Mouse (Mus musculus) forebrain, postnatal 0 days (tissue): Measurements from ENCODE around the gene Rngtt. TPM values are rescaled to one million over a fixed set of nuclear protein-coding genes. Genes with fewer than 3 reads are reported as not detected.

Experiments
- ATAC-seq: fragments of 200-750 bp; cut with Nextera tagmentation; 2 replicates; pipeline ENCODE4 v1.8.0; 2017; ENCODE audit warnings: mild to moderate bottlenecking, moderate library complexity
- DNase-seq: peaks from one replicate; pipeline ENCODE4 v3.0.0-alpha.2; 2015
- H3K27ac ChIP-seq: fragments of 300-500 bp; sonication (generic); 2 replicates; pipeline ENCODE4 v1.5.1; 2014; ENCODE audit warnings: low read depth, mild to moderate bottlenecking, antibody characterized with exemption, low read length, moderate library complexity, mixed read lengths
- H3K27me3 ChIP-seq: fragments of 300-500 bp; sonication (generic); 2 replicates; pipeline ENCODE4 v1.6.1; 2014; ENCODE audit warnings: mild to moderate bottlenecking, low read length, mixed read lengths; ENCODE audit not compliant: insufficient read depth
- H3K36me3 ChIP-seq: fragments of 300-500 bp; sonication (generic); 2 replicates; pipeline ENCODE4 v1.6.1; 2014; ENCODE audit warnings: mild to moderate bottlenecking, moderate library complexity; ENCODE audit not compliant: insufficient read depth
- H3K4me1 ChIP-seq: fragments of 300-500 bp; sonication (generic); 2 replicates; pipeline ENCODE4 v1.6.1; 2014; ENCODE audit warnings: antibody characterized with exemption; ENCODE audit not compliant: insufficient read depth
- H3K4me2 ChIP-seq: fragments of 300-500 bp; sonication (generic); 2 replicates; pipeline ENCODE4 v1.6.1; 2014; ENCODE audit warnings: low read depth, mild to moderate bottlenecking, moderate library complexity
- H3K4me3 ChIP-seq: fragments of 300-500 bp; sonication (generic); 2 replicates; pipeline ENCODE4 v1.5.1; 2014; ENCODE audit warnings: low read depth, low read length, mixed read lengths
- H3K9ac ChIP-seq: fragments of 300-500 bp; sonication (generic); 2 replicates; pipeline ENCODE4 v1.6.1; 2014; ENCODE audit warnings: mild to moderate bottlenecking
- H3K9me3 ChIP-seq: fragments of 300-500 bp; sonication (generic); 2 replicates; pipeline ENCODE4 v1.6.1; 2016; ENCODE audit warnings: low read length
- CTCF ChIP-seq: sonication (generic); IDR thresholded peaks from 2 replicates; pipeline ENCODE4 v1.5.1; 2016; ENCODE audit warnings: antibody characterized with exemption, control low read depth, low read depth
- WGBS: fragments of 180-500 bp; shearing (Covaris S2); extraction: QIAGEN DNeasy Blood & Tissue Kit; methylation state at CpG from one replicate; pipeline ENCODE4 v1.1.7; 2014; 5-methylcytosine and 5-hydroxymethylcytosine counted together
- polyA plus RNA-seq: library from polyadenylated mRNA; unstranded; fragments of >200 nt; fragmentation: Nextera tagmentation; extraction: Ambion mirVana; gene quantifications from 2 replicates; pipeline ENCODE4 v1.2.1, GENCODE M21; 2015
- total RNA-seq: library from RNA; depleted of rRNA; stranded (reverse); fragments of >200 nt; gene quantifications from 2 replicates; pipeline ENCODE4 v1.2.3, GENCODE M21; 2014

Rngtt gene
- total and polyA plus RNA-seq, 2 experiments from 2014 or later: 16.1 to 22.5 TPM

DNA sequence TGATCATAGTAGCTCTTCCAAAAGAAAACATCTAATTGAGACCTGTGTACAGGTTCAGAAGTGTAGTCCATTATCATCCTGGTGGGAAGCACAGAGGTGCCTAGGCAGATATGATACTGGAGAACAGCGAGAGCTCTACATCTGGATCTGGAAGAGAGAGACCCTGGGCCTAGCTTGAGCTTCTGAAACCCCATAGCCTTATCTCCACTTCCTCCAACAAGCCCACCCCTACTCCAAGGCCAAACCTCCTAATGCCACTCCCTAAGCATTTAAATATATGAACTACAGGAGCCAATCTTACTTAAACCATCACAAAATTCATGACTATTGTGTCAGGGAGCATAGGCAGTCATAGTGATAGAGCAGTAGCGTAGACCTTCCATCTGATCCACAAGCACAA, 184.3 kb downstream of the Rngtt start:
- no peak for TF ChIP-seq CTCF
- H3K4me2 ChIP-seq: no peak overlapping the region
- H3K27ac ChIP-seq: no peak overlapping the region
- H3K4me1 ChIP-seq: no peaks in the 10 kb centered on the region
- ATAC-seq: no peak
- WGBS: 96% methylated on average over 2 of the region's 2 CpGs
- no peak overlapping the region for H3K4me3 ChIP-seq
- DNase-seq: no peak
- H3K9me3 ChIP-seq: no peaks in the 10 kb centered on the region
- H3K9ac ChIP-seq: no peak overlapping the region
- no peaks in the 10 kb centered on the region for H3K27me3 ChIP-seq
- no peaks in the 10 kb centered on the region for H3K36me3 ChIP-seq

DNA sequence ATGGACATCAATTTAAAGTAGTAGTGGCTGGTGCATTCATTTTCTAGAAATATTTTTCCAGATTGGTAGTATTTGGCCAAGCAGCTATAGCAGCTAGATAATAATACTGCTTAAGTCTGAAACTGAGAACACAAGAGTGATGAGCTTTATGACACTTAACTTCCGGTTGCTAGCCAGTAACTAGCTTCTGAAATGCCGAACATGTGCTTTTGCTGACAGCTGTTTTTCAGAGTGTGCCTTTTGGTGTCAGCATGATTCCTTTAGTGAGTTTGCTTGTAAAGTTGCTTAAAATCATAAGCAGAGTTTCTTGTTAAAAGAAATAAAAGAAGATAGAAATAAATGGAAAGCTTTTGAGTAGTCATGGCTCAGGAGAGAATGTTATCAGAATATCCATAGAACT, 186.9 kb downstream of the Rngtt start:
- ATAC-seq (no peak), DNase-seq (no peak)
- no peak for TF ChIP-seq CTCF
- H3K36me3 ChIP-seq: no peaks in the 10 kb centered on the region
- no peak overlapping the region for H3K4me3 ChIP-seq
- no peak overlapping the region for H3K9ac ChIP-seq
- H3K27me3 ChIP-seq: no peaks in the 10 kb centered on the region
- H3K4me1 ChIP-seq: no peaks in the 10 kb centered on the region
- 32% methylated on average over 2 of the region's 2 CpGs for WGBS
- no peak overlapping the region for H3K4me2 ChIP-seq
- H3K27ac ChIP-seq: 0 out of 2 replicates have a peak overlapping the region, but pooled peaks have one; percentile 37
- H3K9me3 ChIP-seq: no peaks in the 10 kb centered on the region

- TF ChIP-seq CTCF: no peak
- H3K9ac ChIP-seq: no peak overlapping the region
- no peak overlapping the region for H3K4me3 ChIP-seq
Observed at GRCm38 (mm10) chr4:33497657-33498056, 187.5 kb downstream of the Rngtt start.

GRCm38 (mm10) chr4:33498160-33498874, 188.2 kb downstream of the Rngtt start:
- H3K9me3 ChIP-seq: no peaks in the 10 kb centered on the region
- H3K4me1 ChIP-seq: no peaks in the 10 kb centered on the region
- no peak overlapping the region for H3K4me3 ChIP-seq
- peaks cover 1% of the 10 kb centered on the region; the same call in 1 of the 2 replicates for H3K36me3 ChIP-seq
- no peak overlapping the region; the same call in 1 of the 2 replicates for H3K4me2 ChIP-seq
- no peaks in the 10 kb centered on the region for H3K27me3 ChIP-seq
- TF ChIP-seq CTCF: no peak
- WGBS: 27% methylated on average over 4 of the region's 4 CpGs
- no peak overlapping the region for H3K9ac ChIP-seq
- ATAC-seq (peak; percentile 93), DNase-seq (peak; percentile 72)
- peak overlapping the region; percentile 54 for H3K27ac ChIP-seq

More at GRCm38 (mm10) chr4:33497657-33498056, 187.5 kb downstream of the Rngtt start:
- no peaks in the 10 kb centered on the region; the same call in 1 of the 2 replicates for H3K36me3 ChIP-seq
- peak overlapping the region; percentile 54 for H3K27ac ChIP-seq
- no peaks in the 10 kb centered on the region for H3K27me3 ChIP-seq
- no peaks in the 10 kb centered on the region for H3K4me1 ChIP-seq
- no peak for ATAC-seq
- no peak overlapping the region for H3K4me2 ChIP-seq
- no peak for DNase-seq
- no peaks in the 10 kb centered on the region for H3K9me3 ChIP-seq

DNA sequence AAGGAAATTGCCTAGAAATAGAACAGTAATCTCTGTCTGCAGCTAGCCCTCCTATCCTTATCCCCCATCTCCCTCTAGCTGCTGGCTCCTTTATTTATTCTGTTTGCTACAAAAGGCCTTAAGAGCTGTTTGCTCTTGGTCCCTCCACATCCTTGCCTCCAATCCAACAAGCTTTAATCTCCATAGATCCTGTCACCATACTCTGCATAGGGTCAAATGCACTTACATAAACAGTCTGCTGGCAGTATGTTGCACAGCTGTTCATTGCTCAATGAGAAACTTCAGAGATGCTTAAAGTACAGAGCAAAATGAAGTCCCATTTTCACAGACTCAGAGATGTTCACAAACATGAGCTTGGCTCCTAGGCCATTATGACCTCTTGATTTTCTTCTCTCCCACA, 196.5 kb downstream of the Rngtt start:
- no peak for ATAC-seq

DNA sequence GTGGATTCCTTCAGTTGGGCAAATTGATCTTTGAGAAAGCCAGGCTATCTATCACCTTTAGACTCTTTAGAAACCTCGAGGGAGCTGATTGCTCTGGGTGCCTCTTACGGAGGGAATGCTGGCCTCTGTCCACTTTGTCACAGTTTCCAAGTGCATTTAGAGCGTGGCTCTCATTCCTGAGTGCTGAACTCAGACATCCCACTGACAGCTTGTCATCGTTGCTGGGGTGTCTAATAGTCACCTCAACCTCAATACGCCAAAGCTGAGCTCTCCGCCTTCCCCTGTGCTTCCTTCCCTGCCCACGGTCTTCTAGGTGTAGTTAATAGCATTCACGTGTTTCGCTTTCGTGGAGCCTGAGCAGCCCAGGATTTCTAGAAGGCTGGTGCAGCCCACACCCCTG, 200.4 kb downstream of the Rngtt start:
- no peak overlapping the region for H3K27ac ChIP-seq
- 91% methylated on average over 10 of the region's 10 CpGs for WGBS
- H3K27me3 ChIP-seq: no peaks in the 10 kb centered on the region
- H3K9me3 ChIP-seq: no peaks in the 10 kb centered on the region
- no peaks in the 10 kb centered on the region for H3K36me3 ChIP-seq
- H3K4me3 ChIP-seq: no peak overlapping the region
- H3K4me1 ChIP-seq: peaks cover 9% of the 10 kb centered on the region
- no peak for DNase-seq
- no peak for TF ChIP-seq CTCF
- ATAC-seq: no peak
- no peak overlapping the region for H3K4me2 ChIP-seq
- no peak overlapping the region for H3K9ac ChIP-seq

More for the DNA sequence above, 196.5 kb downstream of the Rngtt start:
- Histone ChIP-seq H3K27me3 (no peaks in the 10 kb centered on the region), H3K4me1 (no peaks in the 10 kb centered on the region), H3K9me3 (no peaks in the 10 kb centered on the region), H3K36me3 (peaks cover 13% of the 10 kb centered on the region), H3K4me2 (no peak overlapping the region), H3K9ac (no peak overlapping the region), H3K27ac (no peak overlapping the region), H3K4me3 (no peak overlapping the region)
- TF ChIP-seq CTCF: no peak
- DNase-seq: no peak

DNA sequence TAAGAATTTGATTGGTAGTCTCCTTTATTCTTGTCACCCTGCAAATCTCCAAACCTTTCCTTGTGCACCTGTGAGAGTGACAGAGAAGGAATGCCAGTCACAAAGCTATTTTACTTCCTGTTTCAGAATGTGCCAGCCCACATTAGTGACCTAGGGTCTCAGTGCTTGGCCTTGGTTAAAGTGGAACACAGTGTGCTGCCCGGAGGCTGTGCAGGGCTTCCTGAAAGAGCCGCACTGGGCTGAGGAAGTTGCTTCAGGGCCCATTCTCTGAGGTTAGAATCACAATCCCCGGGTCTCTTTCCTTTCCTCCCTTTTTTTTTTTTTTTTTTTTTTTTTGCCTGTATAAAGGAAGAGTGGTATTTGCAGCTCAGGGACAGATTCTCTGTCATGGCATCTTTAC, 203.3 kb downstream of the Rngtt start:
- no peaks in the 10 kb centered on the region for H3K27me3 ChIP-seq
- DNase-seq (no peak), ATAC-seq (no peak)

More for the DNA sequence above, 203.3 kb downstream of the Rngtt start:
- 77% methylated on average over 3 of the region's 3 CpGs for WGBS
- no peak overlapping the region for H3K4me2 ChIP-seq
- no peaks in the 10 kb centered on the region for H3K9me3 ChIP-seq
- no peak for TF ChIP-seq CTCF
- no peak overlapping the region; the same call in 1 of the 2 replicates for H3K27ac ChIP-seq
- no peaks in the 10 kb centered on the region for H3K36me3 ChIP-seq
- H3K4me1 ChIP-seq: peaks cover 11% of the 10 kb centered on the region
- no peak overlapping the region for H3K4me3 ChIP-seq
- H3K9ac ChIP-seq: no peak overlapping the region
